Mouse (Mus musculus): ENCODE data around the gene Dcps.

DNA sequence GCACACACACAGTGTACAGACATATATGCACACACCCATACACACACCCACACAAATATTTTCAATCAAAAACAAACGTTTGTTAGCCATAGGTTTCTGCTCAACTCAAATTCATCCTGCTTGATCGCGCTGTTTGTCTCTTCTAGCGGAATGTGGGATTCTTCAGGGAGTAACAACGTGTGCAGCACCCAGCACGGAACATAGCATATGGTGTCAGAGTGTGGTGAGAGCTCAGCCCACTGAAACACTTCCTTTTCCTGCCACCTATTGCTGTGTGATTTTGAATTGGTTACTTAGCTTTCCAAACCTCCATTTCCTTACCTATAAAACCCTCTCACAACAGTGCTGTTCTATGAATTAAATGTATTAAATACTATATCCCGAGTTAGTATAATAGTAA, 5.8 kb downstream of the Dcps start:
- TF ChIP-seq GATA1 (IDR thresholded peaks at IDR 0.05; ENCODE audit: borderline replicate concordance, low read length) (no peak), FLI1 (IDR thresholded peaks at IDR 0.05; ENCODE audit: low read length) (no peak)

All from megakaryocyte, embryonic 14.5 days (primary cell).